Mouse (Mus musculus): ENCODE results near the gene Crybg2. TPM values are rescaled to one million over a fixed set of nuclear protein-coding genes. Genes with fewer than 3 reads are reported as not detected.
A peak's percentile ranks its signal among the peaks of the same experiment; 100 is the strongest.

Gene Crybg2
- polyA plus RNA-seq, 1 experiment from 2014 or later, result 0.53 TPM

- Histone ChIP-seq H3K4me3 (no peak overlapping the region), H3K36me3 (ENCODE audit: poor library complexity, severe bottlenecking) (peaks cover 18% of the 10 kb centered on the region), H3K27ac (no peak overlapping the region), H3K4me1 (peaks cover 21% of the 10 kb centered on the region), H3K9ac (peak overlapping the region; percentile 40; the same call in 1 of the 2 replicates), H3K4me2 (peak overlapping the region; percentile 87; the same call in 1 of the 2 replicates), H3K9me3 (replicated peaks) (no peaks in the 10 kb centered on the region), H3K27me3 (no peaks in the 10 kb centered on the region)
- 88% methylated on average over 7 of the region's 7 CpGs for WGBS
- no peak for ATAC-seq
Observed at GRCm38 (mm10) chr4:134127121-134127455, 66.5 kb downstream of the Crybg2 start.

GRCm38 (mm10) chr4:134127793-134128192 lies 67.2 kb downstream of the Crybg2 start:
- H3K36me3 ChIP-seq (ENCODE audit: poor library complexity, severe bottlenecking), result peaks cover 21% of the 10 kb centered on the region
- ATAC-seq, result peak; percentile 12; the same call in 1 of the 2 replicates
- 66% methylated on average over 8 of the region's 8 CpGs for WGBS
- H3K9ac ChIP-seq, result peak overlapping the region; percentile 91
- H3K27me3 ChIP-seq, result no peaks in the 10 kb centered on the region
- H3K4me1 ChIP-seq, result peaks cover 21% of the 10 kb centered on the region
- no peaks in the 10 kb centered on the region for H3K9me3 ChIP-seq (replicated peaks)
- 0 out of 2 replicates have a peak overlapping the region, but pooled peaks have one; percentile 69 for H3K27ac ChIP-seq
- H3K4me2 ChIP-seq, result peak overlapping the region; percentile 87
- H3K4me3 ChIP-seq, result peak overlapping the region; percentile 84

- Histone ChIP-seq H3K4me1 (peaks cover 21% of the 10 kb centered on the region), H3K9ac (peak within 1 kb of the TSS; percentile 91), H3K27ac (peak within 1 kb of the TSS; percentile 69), H3K4me2 (peak within 1 kb of the TSS; percentile 87), H3K27me3 (no peaks in the 10 kb centered on the region), H3K9me3 (replicated peaks) (no peaks in the 10 kb centered on the region), H3K4me3 (peak within 1 kb of the TSS; percentile 84), H3K36me3 (ENCODE audit: poor library complexity, severe bottlenecking) (peaks cover 21% of the 10 kb centered on the region)
- WGBS, result 1% methylated on average over 49 of the region's 50 CpGs
- ATAC-seq, result peak; percentile 96
Observed at GRCm38 (mm10) chr4:134128221-134128982, 67.8 kb downstream of the Crybg2 start, which contains the start of gene Sh3bgrl3. Gene Sh3bgrl3, minus strand, starts transcription at chr4:134128789.

GRCm38 (mm10) chr4:134128983-134129362 lies 68.4 kb downstream of the Crybg2 start:
- Histone ChIP-seq H3K4me1 (peaks cover 21% of the 10 kb centered on the region), H3K9ac (peak overlapping the region; percentile 91), H3K4me2 (peak overlapping the region; percentile 87), H3K27ac (peak overlapping the region; percentile 31; the same call in 1 of the 2 replicates), H3K27me3 (no peaks in the 10 kb centered on the region), H3K4me3 (peak overlapping the region; percentile 84), H3K9me3 (replicated peaks) (no peaks in the 10 kb centered on the region), H3K36me3 (ENCODE audit: poor library complexity, severe bottlenecking) (peaks cover 21% of the 10 kb centered on the region)
- peak; percentile 56 for ATAC-seq
- 6% methylated on average over 14 of the region's 14 CpGs for WGBS

- Histone ChIP-seq H3K27ac (no peak overlapping the region), H3K4me1 (peaks cover 21% of the 10 kb centered on the region), H3K27me3 (no peaks in the 10 kb centered on the region), H3K9me3 (replicated peaks) (no peaks in the 10 kb centered on the region), H3K9ac (no peak overlapping the region; the same call in 1 of the 2 replicates), H3K4me3 (no peak overlapping the region), H3K4me2 (peak overlapping the region; percentile 87), H3K36me3 (ENCODE audit: poor library complexity, severe bottlenecking) (peaks cover 21% of the 10 kb centered on the region)
- ATAC-seq, result no peak
- 50% methylated on average over 6 of the region's 6 CpGs for WGBS
Observed at GRCm38 (mm10) chr4:134129482-134129881, 68.9 kb downstream of the Crybg2 start.

- H3K4me2 ChIP-seq, result no peak overlapping the region
- no peak overlapping the region for H3K4me3 ChIP-seq
- WGBS, result 94% methylated on average over 3 of the region's 3 CpGs
- H3K4me1 ChIP-seq, result peaks cover 18% of the 10 kb centered on the region
- H3K9me3 ChIP-seq (replicated peaks), result no peaks in the 10 kb centered on the region
- ATAC-seq, result no peak
- H3K36me3 ChIP-seq (ENCODE audit: poor library complexity, severe bottlenecking), result peaks cover 26% of the 10 kb centered on the region
- H3K27me3 ChIP-seq, result no peaks in the 10 kb centered on the region
- no peak overlapping the region for H3K9ac ChIP-seq
- no peak overlapping the region for H3K27ac ChIP-seq
Observed at GRCm38 (mm10) chr4:134132117-134132516, 71.5 kb downstream of the Crybg2 start.

- no peak for ATAC-seq
- H3K4me2 ChIP-seq, result no peak overlapping the region
- no peak overlapping the region for H3K9ac ChIP-seq
- peaks cover 13% of the 10 kb centered on the region for H3K4me1 ChIP-seq
- H3K36me3 ChIP-seq (ENCODE audit: poor library complexity, severe bottlenecking), result peaks cover 31% of the 10 kb centered on the region
- no peak overlapping the region for H3K27ac ChIP-seq
- H3K4me3 ChIP-seq, result no peak overlapping the region
- 89% methylated on average over 8 of the region's 8 CpGs for whole genome bisulfite sequencing
- H3K9me3 ChIP-seq (replicated peaks), result no peaks in the 10 kb centered on the region
- H3K27me3 ChIP-seq, result no peaks in the 10 kb centered on the region
Observed at GRCm38 (mm10) chr4:134132519-134133095, 72.0 kb downstream of the Crybg2 start.

GRCm38 (mm10) chr4:134136280-134136926 lies 75.8 kb downstream of the Crybg2 start:
- WGBS, result 76% methylated on average over 3 of the region's 3 CpGs

GRCm38 (mm10) chr4:134138857-134139256 lies 78.2 kb downstream of the Crybg2 start:
- no peaks in the 10 kb centered on the region for H3K4me1 ChIP-seq

More at GRCm38 (mm10) chr4:134136280-134136926, 75.8 kb downstream of the Crybg2 start:
- Histone ChIP-seq H3K9me3 (replicated peaks) (no peaks in the 10 kb centered on the region), H3K4me1 (no peaks in the 10 kb centered on the region), H3K27ac (no peak overlapping the region), H3K27me3 (no peaks in the 10 kb centered on the region), H3K9ac (no peak overlapping the region), H3K4me3 (no peak overlapping the region), H3K36me3 (ENCODE audit: poor library complexity, severe bottlenecking) (peaks cover 24% of the 10 kb centered on the region), H3K4me2 (no peak overlapping the region)
- no peak for ATAC-seq

More at GRCm38 (mm10) chr4:134138857-134139256, 78.2 kb downstream of the Crybg2 start:
- no peak overlapping the region for H3K27ac ChIP-seq
- no peak overlapping the region for H3K9ac ChIP-seq
- no peaks in the 10 kb centered on the region for H3K9me3 ChIP-seq (replicated peaks)
- WGBS, result 87% methylated on average over 2 of the region's 2 CpGs
- H3K27me3 ChIP-seq, result no peaks in the 10 kb centered on the region
- no peak for ATAC-seq
- H3K4me3 ChIP-seq, result no peak overlapping the region
- H3K36me3 ChIP-seq (ENCODE audit: poor library complexity, severe bottlenecking), result peaks cover 18% of the 10 kb centered on the region
- H3K4me2 ChIP-seq, result no peak overlapping the region

Other genes with a start within 250 kb of the Crybg2 start
- gene Rps6ka1, start 173.0 kb upstream of the Crybg2 start, polyA plus RNA-seq (2015; fragmentation: Nextera tagmentation; extraction: Ambion mirVana), result 14.5 and 15.2 TPM in 2 replicates
- 3,166 and 3,367 TPM in 2 replicates for gene Hmgn2, start 92.2 kb upstream of the Crybg2 start, polyA plus RNA-seq (2015; fragmentation: Nextera tagmentation; extraction: Ambion mirVana)
- 47.1 and 47.6 TPM in 2 replicates for gene Dhdds, start 59.9 kb upstream of the Crybg2 start, polyA plus RNA-seq (2015; fragmentation: Nextera tagmentation; extraction: Ambion mirVana)
- gene Lin28a, start 42.0 kb upstream of the Crybg2 start, polyA plus RNA-seq (2015; fragmentation: Nextera tagmentation; extraction: Ambion mirVana), result 0.15 and 0.34 TPM in 2 replicates
- gene Zfp683, start 7.0 kb upstream of the Crybg2 start, polyA plus RNA-seq (2015; fragmentation: Nextera tagmentation; extraction: Ambion mirVana), result not detected in 2 replicates
- gene Cd52, start 34.3 kb downstream of the Crybg2 start, polyA plus RNA-seq (2015; fragmentation: Nextera tagmentation; extraction: Ambion mirVana), result 2.2 and 2.6 TPM in 2 replicates
- gene Ubxn11, start 41.8 kb downstream of the Crybg2 start, polyA plus RNA-seq (2015; fragmentation: Nextera tagmentation; extraction: Ambion mirVana), result 6.2 and 9.4 TPM in 2 replicates
- gene Sh3bgrl3, start 68.0 kb downstream of the Crybg2 start, polyA plus RNA-seq (2015; fragmentation: Nextera tagmentation; extraction: Ambion mirVana), result 285 TPM in 2 replicates
- gene Cep85, start 126.3 kb downstream of the Crybg2 start, polyA plus RNA-seq (2015; fragmentation: Nextera tagmentation; extraction: Ambion mirVana), result 22.6 and 22.8 TPM in 2 replicates
- gene Gm7534, start 142.2 kb downstream of the Crybg2 start, polyA plus RNA-seq (2015; fragmentation: Nextera tagmentation; extraction: Ambion mirVana), result not detected in 2 replicates
- gene Catsper4, start 166.6 kb downstream of the Crybg2 start, polyA plus RNA-seq (2015; fragmentation: Nextera tagmentation; extraction: Ambion mirVana), result not detected in 2 replicates
- gene Cnksr1, start 177.6 kb downstream of the Crybg2 start, polyA plus RNA-seq (2015; fragmentation: Nextera tagmentation; extraction: Ambion mirVana), result not detected in 2 replicates
- 0.65 and 0.68 TPM in 2 replicates for gene E130218I03Rik, start 182.8 kb downstream of the Crybg2 start, polyA plus RNA-seq (2015; fragmentation: Nextera tagmentation; extraction: Ambion mirVana)
- 16.6 and 17.2 TPM in 2 replicates for gene Zfp593, start 184.8 kb downstream of the Crybg2 start, polyA plus RNA-seq (2015; fragmentation: Nextera tagmentation; extraction: Ambion mirVana)
- not detected in 2 replicates for gene Gm30191, start 186.1 kb downstream of the Crybg2 start, polyA plus RNA-seq (2015; fragmentation: Nextera tagmentation; extraction: Ambion mirVana)
- gene Grrp1, start 193.3 kb downstream of the Crybg2 start, polyA plus RNA-seq (2015; fragmentation: Nextera tagmentation; extraction: Ambion mirVana), result 4.7 and 5.1 TPM in 2 replicates
- 32.4 and 37.3 TPM in 2 replicates for gene Pdik1l, start 227.1 kb downstream of the Crybg2 start, polyA plus RNA-seq (2015; fragmentation: Nextera tagmentation; extraction: Ambion mirVana)